Mouse (Mus musculus) frontal cortex, adult (tissue): ENCODE data around the gene Id2.

ENCODE experiments used
- ATAC-seq: cut with Nextera tagmentation; 2 replicates; pipeline ENCODE4 v1.9.2; 2017; ENCODE audit warnings: mild to moderate bottlenecking, moderate library complexity, mixed read lengths; ENCODE audit not compliant: low TSS enrichment

The Id2 gene

GRCm38 (mm10) chr12:25083260-25084178 is 13.4 kb downstream of the Id2 start:
- no peak for ATAC-seq

GRCm38 (mm10) chr12:25074344-25074743 is 22.6 kb downstream of the Id2 start:
- ATAC-seq: peak; percentile 60

- ATAC-seq: no peak
These were observed 23.6 kb downstream of the Id2 start for GRCm38 (mm10) chr12:25073374-25073773.

- ATAC-seq: no peak
These were observed 34.7 kb downstream of the Id2 start for GRCm38 (mm10) chr12:25062264-25062663.

DNA sequence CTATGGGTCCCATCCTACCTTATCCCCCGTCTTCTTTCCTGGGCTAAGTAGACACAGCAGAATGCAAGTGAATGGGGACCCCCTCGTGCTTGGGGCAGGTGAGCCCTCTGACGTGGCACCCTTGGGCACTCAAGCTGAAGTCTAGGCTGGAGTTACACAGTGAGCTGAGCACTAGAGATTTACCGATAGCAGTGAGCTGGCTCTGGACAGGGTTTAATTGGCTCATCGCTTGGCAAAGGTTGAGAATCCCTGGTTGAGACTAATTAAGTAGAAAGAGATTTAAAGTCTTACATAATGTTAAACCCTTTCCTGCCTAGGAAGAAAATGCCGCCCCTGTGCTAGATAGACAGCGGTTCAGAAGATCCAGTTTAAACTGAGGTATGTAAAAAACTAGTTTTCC is 36.0 kb downstream of the Id2 start:
- ATAC-seq: no peak

- ATAC-seq: peak; percentile 54
These were observed 37.3 kb downstream of the Id2 start for GRCm38 (mm10) chr12:25059487-25060200.

DNA sequence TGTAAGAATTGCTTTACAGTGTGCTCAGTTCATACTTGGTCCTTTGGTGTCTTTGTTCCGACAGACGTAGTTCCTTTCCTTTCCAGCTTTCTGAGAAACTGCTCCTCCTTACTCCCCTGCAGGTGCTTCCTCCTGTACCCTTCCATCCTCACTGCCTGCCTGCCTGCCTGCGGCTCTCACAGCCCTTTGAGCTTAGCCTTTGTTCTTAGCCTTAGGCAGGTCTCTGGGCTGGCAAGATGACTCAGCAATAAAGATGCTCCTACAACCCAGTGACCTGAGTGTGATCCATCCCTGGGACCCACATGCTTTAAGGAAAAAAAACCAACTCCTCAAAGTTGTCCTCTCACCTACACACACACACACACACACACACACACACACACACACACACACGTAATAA is 42.0 kb downstream of the Id2 start:
- ATAC-seq: no peak

GRCm38 (mm10) chr12:25054511-25054910 is 42.4 kb downstream of the Id2 start:
- ATAC-seq: peak; percentile 58

DNA sequence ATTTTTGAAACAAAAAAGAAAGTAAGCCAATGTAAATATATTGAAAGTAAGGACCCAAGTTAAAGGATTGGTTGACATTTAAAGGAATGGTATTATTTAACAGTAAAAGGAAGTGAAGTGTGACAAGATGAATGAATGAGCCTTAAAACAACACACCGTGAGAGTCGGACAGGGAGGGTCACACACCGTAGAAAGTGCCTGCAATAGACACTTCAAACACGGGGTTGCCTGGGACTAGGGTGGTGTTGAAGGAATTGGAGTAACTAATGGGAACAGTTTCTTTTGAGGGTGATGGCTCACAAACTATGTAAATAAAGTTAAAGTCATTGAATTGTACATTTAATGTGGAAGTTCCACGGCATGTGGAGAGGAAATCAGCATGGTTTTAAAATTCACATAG is 47.7 kb downstream of the Id2 start:
- ATAC-seq: no peak

DNA sequence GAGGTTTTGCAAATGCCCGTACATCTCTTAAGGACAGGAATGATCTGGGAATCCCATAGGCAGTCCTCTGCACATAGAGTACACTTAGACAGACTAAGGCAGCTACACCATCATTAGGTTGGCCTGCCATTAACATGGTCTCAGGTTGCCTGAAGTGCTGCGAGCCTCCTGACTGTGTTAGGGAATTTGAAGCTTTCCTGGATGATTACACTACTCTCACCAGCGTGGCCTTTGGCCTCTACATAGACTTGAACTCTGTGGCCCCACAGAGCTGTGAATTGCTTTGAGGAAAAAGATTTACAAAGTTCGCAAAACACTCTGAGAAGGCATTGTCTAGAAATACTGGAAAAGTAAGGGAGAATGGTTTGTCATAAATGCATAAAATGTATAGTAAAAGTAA is 52.4 kb downstream of the Id2 start:
- no peak for ATAC-seq

DNA sequence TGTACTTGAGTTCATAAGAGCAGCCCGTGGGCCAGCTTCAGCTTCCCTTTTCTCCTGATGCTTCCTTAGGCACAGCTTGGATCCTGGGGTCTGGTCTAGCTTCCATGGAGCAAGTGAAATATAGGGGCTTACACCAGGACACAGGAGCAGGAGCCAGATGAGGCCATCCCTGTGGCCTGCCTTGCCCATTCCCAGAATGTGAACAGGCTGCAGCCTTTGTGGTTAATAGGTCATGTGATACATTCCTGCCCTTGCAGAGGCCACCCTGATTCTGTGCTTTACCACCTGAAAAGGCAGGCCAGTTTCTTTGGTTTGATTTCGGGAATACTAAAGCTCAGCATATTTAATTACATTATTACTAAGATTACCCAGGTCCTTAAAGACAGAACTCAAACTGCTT is 52.9 kb downstream of the Id2 start:
- no peak for ATAC-seq
